Mouse (Mus musculus): ENCODE data around the gene Phrf1.

GRCm38 (mm10) chr7:141226535-141226934 is 2.0 kb upstream of the Phrf1 start:
- TF ChIP-seq CTCF (IDR thresholded peaks at IDR 0.05; ENCODE audit: insufficient read depth, low read length) (no peak), POLR2A (IDR thresholded peaks at IDR 0.05; ENCODE audit: borderline replicate concordance, extremely low read depth, low read depth, low read length) (no peak)
